Mouse (Mus musculus) naive thymus-derived CD4-positive, alpha-beta T cell, adult 2 months (primary cell): ENCODE results near the gene Krt222.

Experiments used
- DNase-seq: peaks from one replicate; pipeline ENCODE4 v3.0.0-alpha.2; 2011; ENCODE audit warnings: low read depth

Gene Krt222

DNA sequence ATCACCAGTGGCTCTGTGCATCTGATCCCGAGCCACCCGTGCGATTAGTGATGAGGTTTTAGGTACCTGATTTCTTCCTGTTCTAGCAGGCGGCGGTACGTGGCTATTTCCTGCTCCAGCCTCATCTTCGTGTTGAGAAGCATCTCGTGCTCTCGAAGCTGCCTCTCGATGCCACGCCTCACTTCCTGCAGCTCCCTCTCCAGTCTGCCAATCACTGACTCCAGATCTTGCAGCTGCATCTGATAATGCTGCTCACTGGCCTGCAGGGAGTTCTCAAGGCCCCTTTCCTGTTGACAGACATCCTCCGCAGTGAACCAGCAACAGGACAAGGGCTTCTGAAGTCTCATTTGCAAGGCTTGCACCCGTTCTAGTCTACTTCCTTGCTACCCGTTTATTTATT, 5.4 kb downstream of the Krt222 start:
- DNase-seq: peak; percentile 92

DNA sequence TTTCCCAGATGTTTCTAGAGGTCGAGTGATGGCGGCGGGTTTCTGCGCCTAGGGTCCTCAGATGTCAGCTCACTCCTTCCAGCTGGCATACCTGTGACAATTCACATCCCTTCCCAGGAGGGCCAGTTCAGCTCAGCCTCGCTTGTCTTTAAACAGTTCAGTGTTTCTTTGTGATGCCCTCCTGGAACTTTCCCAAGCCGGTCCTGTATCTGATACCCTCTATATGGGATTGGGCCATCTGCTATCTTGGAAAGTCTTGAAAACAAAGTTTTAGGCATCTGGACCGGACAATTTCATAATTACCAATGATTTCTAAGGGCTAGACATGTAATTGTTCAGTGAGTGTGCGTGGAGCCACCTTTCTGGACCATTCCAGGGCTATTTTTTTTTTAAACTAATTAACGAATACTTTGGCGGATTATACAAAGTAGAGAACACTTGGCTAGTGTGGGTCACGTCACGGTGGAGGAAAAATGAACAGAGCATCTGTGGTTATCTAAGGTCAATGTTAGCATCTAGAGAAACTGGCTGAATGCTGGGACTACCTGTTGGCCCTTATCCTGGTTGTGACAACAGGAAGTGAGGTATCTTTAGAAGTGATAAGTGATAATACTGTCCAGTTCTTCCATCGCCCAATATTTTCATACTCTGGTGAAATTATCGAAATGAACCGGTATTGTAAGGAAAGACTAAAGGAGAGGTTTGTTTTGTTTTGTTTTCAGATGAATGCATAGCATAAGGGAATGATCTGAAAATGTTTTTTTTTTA, 12.7 kb downstream of the Krt222 start:
- no peak for DNase-seq

DNA sequence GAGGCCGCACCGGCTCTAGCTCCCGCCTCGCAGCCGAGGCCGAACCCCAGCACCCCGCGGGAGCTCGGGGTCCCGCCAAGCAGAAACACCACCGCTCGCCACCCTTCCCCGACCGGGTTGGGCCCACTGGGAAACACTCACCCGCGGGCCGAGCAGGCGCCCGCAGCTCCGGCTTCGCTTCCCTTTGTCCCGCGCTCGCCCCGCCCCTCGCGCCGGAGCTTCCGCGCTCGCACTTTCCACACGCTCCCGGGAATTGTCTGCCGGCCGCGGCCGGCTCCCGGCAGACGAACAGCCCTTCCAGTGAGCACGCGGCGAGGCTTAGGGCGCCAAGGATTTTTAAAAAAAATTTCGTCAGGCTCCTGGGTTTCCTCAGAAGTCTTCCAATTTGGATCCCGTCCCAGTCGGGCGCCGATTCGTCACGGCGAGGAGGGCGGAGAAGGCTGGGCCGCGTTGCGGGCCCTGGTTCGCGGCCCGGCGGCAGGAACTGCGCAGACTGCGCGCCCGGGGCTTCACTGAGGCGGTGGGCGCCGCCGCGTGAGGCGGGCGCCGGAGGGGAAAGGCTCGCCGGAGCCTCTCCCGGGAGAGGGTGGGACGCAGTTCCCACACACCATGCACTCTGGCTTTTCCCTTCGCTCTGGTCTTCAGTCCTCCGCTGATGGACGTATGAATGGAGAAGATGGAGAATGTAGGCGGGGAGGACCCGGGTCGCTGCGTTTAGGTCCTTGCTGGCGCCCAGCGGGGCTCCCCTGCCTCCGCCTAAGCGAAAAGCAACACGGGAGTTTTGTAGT, 13.4 kb downstream of the Krt222 start, which contains the start of gene Smarce1:
Gene Smarce1, minus strand, starts transcription at position 757 of the 788 bp plus-strand sequence.
- peak; percentile 92 for DNase-seq

DNA sequence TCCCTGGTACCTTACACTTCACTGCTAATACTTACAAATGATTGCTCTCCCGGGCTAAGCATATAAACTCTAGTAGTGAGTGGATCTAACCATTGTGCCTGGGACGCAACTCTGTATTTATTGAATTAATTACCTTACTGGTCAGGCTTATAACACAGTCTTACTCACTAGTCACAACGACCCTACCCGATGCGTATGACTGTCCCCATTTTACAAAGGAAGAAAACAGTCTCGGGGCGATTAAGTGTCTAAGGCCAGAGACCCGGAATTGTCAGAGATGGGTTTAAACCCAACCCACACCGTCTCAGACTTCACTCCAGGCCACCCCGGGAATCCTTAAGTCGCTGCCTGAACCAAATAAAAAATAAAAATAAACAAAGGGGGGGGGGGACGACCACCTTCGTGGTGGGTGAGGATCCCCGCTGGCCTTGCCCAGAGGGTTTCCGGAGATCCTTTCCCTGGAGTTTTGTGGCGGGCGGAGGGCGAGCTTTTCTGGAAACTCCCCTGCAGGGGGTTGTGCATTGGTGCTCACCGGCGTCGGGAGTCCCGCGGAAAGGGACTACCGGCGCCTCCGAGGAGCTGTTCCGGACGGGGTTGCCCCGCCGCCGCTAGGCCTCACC, 14.1 kb downstream of the Krt222 start:
- DNase-seq: peak; percentile 45

DNA sequence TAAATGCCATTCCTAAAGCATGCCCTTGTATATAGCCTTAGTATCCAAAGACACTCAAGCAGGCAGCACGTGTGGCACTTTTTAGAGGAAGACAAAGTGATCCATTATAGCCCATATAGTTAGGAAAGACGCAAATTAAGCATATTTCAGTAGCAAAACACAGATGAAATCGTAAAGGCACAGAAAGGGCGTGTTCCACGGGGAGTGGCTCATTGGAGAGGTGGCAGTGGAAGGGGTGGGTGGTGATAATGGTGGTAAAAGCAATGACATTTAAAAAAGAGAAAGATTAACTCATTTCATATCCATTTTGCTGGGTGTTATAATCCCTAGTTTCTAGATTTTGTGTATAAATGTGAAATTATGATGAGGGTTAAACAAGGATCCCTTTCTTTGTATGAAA, 17.6 kb downstream of the Krt222 start:
- DNase-seq: no peak

DNA sequence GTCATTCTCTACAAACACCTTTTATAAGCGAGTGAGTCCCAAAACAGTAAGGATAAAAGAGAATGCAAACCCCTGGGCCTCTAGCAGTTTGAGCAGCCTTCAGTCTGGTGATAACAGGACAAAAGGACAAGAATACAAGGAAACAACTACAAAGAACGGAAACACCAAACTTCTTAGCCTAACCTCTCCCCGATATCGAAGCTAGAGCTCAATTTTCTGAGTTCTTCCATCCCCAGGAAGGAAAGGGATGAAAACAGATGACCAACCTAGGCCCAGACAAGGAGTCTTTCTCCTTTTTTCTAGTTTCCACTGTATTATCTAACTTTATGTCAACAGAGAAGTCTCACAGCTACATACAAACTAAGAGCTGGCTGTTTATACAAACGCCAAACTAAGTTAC, 20.6 kb downstream of the Krt222 start:
- no peak for DNase-seq

DNA sequence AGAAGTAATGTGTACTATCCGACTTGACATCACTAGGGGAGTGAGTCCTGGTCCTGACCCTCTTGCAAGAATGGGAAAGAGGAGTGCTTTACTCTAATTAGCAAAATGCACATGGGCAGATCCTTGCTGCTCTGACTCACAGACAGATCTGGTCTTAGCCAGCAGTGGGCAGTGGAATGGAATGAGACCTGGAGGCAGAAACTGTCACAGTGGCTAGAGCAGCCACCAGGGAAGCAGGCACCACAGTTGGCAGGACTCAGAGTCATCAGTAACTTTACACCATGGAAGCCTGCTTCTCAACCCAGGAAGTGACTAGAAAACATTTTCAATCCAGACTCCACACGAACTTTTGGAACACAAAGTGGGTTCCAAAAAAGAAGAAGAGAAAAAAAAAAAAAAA, 22.1 kb downstream of the Krt222 start:
- DNase-seq: no peak

DNA sequence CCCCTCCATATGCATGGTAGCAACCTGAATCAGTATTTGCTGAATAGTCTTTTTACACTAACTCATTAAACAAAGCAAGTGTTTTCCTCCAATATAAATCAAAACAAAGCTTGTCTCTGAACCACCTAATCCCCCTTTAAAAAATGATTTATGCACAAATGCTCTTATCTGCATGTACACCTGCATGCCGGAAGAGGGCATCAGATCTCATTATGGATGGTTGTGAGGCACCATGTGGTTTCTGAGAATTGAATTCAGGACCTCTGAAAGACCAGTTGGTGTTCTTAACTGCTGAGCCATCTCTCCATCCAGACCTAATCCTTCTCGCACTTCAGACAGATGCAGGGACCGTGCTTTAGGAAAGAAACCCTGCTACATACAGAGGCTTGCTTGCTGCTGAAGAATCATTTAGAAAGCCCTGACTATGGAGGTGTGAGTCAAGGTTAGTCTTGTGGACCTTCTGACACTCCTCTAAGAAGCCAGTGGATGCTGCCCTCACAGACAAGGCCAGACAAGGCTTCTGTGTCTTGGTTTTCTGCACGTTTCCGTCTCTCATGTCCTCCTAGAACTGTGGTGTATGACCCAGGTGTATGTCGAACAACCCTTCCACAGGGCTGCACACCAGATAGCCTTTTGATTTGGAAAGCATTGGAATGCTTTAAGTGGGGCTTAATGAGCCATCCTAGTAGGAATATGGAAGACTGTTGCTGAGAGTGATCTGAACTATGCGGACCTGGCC, 26.5 kb downstream of the Krt222 start:
- no peak for DNase-seq

DNA sequence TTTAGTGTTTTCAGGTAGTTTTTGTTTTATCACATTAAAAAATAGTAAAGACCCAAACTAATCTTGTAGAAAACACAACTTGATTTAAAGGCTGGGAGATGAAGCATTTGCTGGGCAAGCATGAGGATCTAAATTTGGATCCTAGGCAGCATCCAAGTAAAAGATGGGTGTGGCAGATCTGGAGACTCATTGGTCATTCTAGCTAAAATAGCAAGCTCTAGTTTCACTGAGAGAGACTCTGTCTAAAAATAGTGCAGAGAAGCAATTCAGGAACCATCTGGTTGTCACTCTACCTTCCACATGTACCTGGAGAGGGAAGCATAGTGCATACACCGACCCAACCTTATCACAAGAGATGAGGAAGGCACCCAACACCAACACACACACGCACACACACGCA, 27.7 kb downstream of the Krt222 start:
- no peak for DNase-seq

DNA sequence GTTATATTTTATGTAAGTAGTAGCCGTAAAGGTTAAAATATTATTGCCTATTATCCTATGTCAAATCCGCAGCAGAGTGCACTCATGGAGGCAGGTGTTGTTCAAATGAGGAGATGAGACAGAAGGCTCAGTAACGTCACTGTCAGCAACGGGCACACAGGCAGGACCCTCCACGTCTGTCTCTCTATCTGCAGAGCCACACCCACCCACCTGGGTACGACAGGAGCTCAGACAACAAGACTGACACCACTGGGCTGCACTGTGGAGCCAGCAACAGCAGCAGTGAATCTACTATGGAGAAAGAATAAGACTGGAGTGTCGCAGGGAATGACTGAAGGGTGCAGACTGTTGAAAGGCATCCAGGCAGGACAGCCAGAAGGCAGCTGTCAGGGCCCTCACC, 31.2 kb downstream of the Krt222 start:
- no peak for DNase-seq

DNA sequence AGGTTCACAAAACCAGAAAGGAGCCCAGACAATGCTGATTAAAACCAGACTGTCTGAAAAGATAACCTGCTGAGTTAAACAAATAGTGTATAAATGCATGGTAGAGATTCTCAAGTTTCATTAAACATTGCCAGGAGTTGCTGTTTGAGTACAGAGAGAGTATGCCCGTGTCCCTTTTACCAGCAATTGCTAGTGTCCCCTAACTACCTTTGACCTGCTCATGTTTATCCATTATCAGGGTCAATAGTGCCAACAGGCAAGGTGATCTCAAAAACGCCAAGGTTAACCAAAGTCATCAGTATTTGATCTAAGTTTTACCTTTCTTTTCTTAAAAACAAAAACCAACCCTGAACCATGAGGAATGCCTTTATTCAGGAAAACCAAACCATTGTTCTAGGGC, 31.9 kb downstream of the Krt222 start:
- no peak for DNase-seq

DNA sequence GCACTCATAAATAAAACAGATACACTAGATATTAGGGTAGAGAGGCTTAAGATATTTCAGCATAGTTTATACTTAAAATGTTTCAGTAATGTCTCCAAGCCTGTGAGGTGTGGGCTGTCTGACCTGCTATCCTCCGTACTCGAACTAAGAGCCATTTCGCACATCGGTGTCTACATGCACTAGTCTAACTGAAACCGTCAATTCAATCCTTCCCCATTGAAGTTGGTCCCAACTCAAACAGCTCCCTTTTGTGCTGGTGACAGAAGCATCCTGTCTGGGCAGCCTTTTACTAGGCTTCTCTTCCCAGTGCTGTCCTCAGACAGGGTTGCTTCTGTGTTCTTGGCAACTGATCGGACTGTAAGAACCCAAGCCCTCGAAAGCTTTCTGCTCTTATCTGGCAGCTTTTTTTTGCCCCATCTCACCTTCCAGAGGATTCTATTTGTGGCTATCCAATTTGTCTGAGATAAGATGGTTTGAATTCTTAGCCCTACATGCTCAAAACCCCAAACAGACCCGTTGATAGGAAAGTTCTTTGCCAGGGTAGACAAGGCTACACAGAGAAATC, 35.7 kb downstream of the Krt222 start:
- DNase-seq: no peak

DNA sequence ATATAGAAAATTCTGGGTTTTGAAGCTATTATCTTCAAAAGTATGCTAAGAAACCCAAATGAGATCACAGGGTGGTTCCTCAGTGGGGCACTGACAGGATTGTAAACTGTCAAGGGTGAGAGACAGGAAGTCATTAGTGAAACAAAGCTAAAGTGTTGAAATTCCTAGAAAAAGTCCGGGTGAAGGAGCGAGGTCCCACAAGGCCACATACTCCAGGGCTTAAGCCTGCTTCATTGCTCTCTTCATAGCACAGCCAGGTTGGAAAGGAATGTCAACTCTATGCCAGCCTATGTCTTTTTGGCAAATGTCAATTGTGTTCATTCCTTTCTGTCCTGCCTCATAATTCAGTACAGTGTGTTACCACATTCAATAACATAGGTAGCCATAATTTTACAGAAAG, 36.4 kb downstream of the Krt222 start:
- no peak for DNase-seq

DNA sequence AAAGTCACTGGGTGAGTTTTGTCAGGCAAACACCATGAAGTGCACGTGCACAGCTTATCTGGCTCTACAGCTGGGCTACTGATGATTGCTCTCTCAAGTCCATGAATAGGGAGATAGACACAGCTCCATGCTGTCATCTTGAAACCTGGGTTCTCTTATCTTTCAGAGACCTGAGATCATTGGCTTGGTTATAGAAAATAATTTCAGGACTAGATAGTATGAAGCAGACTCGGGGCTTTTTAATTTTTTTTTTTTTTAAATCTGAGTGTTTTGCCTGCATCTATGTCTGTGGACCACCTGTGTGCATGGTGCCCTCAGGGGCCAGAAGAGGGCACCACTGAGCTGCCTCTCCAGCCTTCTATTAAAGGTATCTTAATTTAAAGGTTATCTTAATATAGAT, 36.9 kb downstream of the Krt222 start:
- peak; percentile 61 for DNase-seq

DNA sequence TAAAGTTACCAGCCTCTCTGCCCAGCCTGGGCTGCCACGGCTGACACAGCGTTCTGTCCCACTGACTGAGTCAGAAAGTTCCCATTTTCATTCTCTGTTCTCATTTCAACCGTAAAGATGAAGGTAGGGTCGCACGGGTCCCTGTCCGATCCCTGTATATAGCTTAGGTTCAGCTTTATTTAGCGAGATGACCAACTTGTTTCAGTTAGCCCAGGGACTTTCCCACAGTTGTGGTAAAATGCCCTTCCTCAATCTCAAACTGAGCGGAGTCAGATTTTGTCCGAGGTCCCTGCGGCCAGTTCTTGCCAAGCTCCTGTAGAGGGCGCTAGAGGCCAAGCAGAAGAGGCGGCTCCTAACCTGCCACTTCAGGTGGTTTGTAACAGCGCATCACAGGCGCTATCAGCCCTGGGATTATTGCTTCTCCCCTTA, 54.7 kb downstream of the Krt222 start:
- peak; percentile 92 for DNase-seq

DNA sequence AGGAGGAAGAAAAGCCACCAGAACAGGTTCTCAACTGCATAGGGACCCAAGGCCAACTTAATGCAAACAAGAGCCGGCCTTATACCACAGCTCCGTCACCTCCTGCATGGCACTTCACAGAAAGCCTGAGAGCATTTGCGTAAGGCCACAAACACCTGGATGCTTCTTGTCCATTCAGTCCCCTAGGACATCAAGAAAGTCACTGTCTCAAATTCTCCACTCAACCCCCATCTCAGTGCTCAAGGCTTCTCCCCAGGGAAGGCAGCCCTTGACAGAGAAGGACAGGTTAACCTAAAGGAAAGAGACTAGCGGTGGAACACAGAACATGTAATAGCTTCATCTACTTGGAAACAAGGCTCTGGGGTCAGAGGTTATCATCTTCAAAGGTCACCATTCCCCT, 56.5 kb downstream of the Krt222 start:
- DNase-seq: no peak

DNA sequence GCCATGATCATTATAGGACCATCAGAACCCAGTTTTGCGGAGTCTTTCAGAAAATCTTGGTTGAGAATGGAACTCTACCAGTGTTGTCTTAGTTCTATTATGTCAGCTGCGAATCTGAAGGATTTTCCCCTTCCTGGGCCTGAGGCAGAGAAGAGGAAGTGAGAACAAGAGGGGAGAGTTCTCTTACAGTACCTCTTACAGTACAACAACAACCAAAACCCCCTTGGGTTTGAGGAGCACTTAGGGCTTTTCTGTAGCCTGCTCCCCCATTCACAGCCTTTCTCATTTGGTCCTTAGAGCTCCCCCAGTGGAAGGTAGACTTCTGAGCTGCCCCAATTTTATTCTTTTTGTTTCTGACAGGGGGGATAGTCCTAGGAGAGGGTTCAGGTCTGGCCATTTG, 57.0 kb downstream of the Krt222 start:
- peak; percentile 53 for DNase-seq
